Mouse (Mus musculus) gastrocnemius, postnatal 4 days (tissue): ENCODE data around the gene Klhdc1. TPM values are rescaled to one million over a fixed set of nuclear protein-coding genes. Genes with fewer than 3 reads are reported as not detected.

ENCODE experiments used
- DNase-seq, 2 experiments: peaks; one replicate each; pipeline ENCODE4 v3.0.0; 2021 to 2022; ENCODE audit warnings: low spot score in 2 of 2, mixed read lengths in 2 of 2
- long read RNA-seq, 2 experiments: library from polyadenylated mRNA; stranded (forward); transcript quantifications; one replicate each; pipeline ENCODE4 v2.0.0; 2021
- total RNA-seq, 2 experiments: library from RNA; stranded (reverse); gene quantifications; 2 replicates each; pipeline ENCODE4 v1.2.3; 2021

Klhdc1 gene
- 1 to 10 TPM; 7.1 to 8.7 TPM for total RNA-seq
- long read RNA-seq, experiment 1, partial matches to known transcripts: 0 of 12 reads
- long read RNA-seq, experiment 1, other reads (novel, unspliced or antisense): 8 of 12 reads
- long read RNA-seq, experiment 2, transcript Klhdc1-201 (13 exons, 2,620 nt): major isoform, 9 of 15 reads
- long read RNA-seq, experiment 2, partial matches to known transcripts: 4 of 15 reads
- long read RNA-seq, experiment 2, other reads (novel, unspliced or antisense): 2 of 15 reads

DNA sequence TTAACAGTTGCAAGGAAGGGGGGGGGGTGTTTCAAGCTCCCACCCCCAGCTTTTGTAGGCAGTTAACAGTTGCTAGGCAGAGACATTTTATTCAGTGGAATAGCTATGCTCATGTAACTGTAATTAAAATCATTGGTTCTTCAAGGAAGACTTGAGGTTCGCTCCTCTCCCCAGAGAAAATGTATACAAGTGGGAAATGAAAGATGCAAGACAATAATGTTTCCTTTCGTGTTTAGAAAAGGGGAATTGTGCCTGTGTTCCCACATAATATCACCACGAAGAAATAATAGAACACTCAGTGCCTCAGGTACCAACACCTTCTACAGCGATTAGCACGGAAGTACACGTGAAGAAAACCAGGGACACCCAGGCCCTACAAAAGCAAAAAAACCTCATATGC lies at the start of gene Klhdc1:
Klhdc1 (plus strand) TSS at position 301 of the 400 bp plus-strand sequence.
- no peak for DNase-seq

DNA sequence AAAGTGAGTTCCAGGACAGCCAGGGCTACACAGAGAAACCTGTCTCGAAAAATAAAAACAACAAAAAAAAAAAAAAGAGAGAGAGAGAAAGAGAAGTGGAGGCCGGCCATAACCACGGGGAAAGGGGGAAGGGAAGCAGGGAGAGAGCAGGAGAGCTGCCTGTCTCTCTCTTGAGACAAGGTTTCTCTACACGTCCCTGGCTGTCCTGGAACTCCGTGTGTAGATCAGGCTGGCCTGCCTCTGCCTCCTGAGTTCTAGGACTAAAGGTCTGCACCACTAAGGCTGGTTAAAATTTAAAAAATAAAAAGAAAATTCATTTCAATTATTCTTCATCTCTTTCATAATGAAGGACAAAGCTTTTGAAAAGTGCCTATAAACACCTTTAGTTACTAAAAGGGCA lies 49.6 kb upstream of the Klhdc1 start:
- DNase-seq: no peak

DNA sequence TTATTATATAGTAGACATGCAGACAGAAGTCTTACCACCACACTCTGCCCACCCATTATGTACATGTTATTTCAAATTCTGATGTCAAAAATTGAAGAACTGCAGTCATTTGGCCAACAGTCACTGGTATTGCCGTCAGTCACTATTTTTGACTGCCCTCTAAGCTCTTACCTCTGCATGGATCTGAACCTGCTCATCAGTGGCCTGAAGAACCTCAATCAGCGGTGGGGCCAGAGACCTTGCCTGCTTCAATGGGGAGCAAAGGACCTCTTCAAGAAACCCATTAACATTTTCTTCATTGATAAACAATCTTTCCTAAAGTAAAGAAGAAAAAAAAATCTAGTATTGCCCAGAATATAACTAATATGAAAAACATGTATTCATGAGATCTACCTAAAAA lies 48.3 kb upstream of the Klhdc1 start:
- DNase-seq: no peak

DNA sequence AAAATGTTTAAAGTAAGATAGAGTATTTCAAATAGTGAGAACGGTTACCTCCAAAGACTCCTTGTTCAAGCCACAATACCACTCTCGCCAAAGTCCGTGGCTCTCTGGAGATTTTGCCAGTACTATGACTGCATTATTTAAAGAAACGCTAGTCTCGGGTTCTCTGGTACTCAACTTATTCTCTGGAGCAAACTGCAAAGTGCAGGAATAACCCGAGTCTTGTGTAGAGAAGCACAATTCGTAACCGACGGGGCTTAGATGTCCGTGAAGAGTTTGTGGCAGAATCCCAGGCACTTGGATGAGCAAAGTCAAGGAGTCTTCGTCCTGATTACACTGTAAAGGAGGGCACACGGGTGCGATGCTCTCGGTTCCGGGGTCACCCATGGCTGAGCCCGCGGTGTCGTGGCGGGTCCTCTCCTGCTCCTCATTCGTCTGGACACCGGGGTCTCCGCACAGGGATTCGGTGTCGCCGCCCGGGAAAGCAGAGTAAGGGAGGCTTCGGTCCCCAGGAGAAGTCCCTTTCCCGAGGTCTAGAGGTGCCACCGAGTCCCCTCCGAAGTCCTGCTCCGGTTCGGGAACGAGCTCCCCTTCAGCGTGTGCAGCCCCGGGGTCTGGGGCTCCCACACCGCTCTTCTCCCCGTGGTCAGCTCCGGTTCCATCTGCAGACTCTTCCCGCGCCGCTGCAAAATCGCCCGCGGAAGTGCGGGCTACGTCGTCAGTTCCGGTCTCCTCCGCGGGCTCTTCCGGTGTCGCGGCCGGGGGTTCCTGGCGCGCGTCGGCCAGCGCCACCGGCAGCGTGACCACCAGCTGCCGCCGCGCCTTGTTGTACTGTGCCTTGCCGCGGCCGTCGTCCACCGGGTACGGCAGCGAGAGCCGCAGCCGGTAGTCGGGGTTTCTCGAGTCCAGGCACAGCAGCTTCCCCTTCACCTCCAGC lies 44.3 kb upstream of the Klhdc1 start, which contains the start of gene Gm49383:
Gm49383 (minus strand) TSS at position 661 of the 934 bp plus-strand sequence.
- DNase-seq: peak; percentile 43 to 72

- DNase-seq: peak; percentile 53 to 73
Measured at GRCm38 (mm10) chr12:69197378-69198163, 43.4 kb upstream of the Klhdc1 start.

GRCm38 (mm10) chr12:69198164-69198535 lies 42.8 kb upstream of the Klhdc1 start, which contains the start of gene Dnaaf2:
Dnaaf2 (minus strand) TSS chr12:69198429.
- peak; percentile 32 to 69 for DNase-seq

- no peak for DNase-seq
Measured at GRCm38 (mm10) chr12:69198985-69199384, 42.0 kb upstream of the Klhdc1 start.

DNA sequence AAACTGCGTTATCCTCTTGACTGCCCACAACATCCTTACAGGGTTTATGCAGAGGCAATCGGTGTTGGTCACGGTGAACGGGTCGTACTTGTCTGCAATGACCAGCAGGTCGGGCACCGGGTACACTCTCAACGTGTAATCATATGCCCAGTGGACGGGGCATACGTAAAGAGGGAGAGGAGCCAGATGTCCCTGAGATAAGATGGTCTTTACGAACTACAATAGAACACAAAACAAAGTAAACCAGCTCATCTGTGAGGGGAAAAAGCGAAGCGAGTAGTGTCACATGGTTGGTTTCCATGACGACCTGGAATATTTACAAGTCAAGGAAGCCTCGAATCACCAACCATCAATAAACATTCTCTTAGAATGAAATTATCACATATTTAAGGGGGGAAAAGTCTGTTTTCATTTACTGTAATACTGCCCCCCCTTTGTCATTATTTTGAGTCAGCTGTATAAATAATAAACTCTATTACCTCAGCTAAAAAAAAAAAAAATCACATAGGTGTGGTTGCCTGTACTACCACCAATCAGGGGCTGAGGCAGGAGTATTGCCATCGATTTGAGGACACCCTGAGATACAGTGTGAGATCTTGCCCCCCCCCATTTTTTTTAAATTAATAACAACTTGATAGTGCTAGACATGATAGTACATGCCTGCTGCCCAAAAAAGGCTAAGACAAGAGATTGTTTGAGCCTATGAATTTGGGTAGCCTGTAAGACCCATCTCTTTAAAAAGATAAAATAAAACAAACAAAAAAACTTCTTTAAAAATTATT lies 36.7 kb upstream of the Klhdc1 start, which contains the start of gene Gm49384:
Gm49384 (minus strand) TSS at position 216 of the 782 bp plus-strand sequence.
- no peak for DNase-seq

DNA sequence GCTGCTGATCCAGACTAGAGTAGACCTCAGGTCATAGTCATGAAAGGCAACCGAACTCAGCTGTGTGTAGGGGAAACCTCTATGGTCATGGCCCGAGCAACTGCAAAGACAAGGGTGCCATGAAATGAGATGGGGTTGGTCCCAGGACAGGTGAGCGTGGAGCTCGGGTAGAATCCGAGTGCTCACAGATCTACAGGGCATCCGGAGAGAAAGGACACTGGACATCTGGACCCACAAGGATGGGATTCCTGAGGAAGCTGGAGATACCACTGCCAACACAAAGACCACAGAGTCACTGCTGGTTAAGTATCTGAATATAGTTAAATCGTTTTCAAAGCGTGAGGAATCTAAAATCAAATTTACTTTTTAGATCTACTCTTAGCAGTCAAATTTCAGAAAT lies 33.6 kb upstream of the Klhdc1 start:
- no peak for DNase-seq

DNA sequence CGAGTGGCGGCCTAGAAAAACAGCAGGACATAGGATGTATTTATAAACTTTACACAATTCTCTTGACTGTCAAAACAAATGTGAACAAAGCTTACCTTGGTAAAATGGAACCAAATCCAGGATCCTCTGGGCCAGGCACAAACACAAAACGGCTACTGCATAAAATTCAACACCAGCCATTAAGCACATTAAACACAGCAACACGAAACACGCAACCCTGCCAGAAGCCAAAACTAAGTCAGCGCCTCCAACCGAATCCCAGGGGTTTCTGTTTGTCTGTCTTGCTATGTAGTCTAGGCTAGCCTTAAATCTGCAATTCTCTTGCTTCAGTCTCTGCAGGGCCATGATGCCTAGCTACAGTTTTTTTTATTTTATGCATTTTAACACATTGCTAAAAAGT lies 33.0 kb upstream of the Klhdc1 start:
- DNase-seq: no peak

DNA sequence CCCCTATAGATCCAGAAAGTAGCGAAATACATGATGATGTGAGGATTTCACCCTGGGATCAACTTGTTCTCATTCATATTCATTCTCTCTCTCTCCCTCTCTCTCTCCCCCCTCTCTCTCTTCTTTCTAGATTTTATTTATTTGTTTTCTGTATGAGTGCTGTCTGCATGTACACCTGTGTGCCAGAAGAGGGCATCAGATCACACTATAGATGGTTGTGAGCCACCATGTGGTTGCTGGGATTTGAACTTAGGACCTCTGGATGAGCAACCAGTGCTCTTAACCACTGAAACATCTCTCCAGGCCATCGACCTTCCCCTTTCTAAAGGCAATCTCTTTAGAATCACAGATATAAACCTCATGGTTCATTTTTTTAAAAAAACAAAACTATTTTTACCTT lies 32.5 kb upstream of the Klhdc1 start:
- no peak for DNase-seq

- DNase-seq: no peak
Measured at GRCm38 (mm10) chr12:69210056-69210979, 30.7 kb upstream of the Klhdc1 start.

DNA sequence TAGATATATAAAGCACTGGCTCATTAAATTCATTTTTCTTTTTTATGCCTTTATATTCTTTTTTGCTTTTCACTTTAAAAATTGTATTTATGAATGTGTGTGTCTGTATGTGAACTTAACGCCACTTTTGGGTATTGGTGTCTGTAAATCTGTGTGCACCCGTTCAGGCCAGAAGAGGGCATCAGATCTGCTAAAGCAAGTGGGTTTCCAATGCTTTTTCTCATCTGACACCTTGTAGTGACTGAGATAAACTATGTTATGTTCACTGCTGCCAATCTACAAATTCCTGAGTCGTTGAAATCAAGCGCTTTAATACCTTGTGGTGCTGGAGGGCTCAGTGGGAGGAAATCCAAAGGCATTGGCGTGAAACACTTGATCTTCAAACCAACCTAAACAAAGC lies 29.9 kb upstream of the Klhdc1 start:
- DNase-seq: no peak

DNA sequence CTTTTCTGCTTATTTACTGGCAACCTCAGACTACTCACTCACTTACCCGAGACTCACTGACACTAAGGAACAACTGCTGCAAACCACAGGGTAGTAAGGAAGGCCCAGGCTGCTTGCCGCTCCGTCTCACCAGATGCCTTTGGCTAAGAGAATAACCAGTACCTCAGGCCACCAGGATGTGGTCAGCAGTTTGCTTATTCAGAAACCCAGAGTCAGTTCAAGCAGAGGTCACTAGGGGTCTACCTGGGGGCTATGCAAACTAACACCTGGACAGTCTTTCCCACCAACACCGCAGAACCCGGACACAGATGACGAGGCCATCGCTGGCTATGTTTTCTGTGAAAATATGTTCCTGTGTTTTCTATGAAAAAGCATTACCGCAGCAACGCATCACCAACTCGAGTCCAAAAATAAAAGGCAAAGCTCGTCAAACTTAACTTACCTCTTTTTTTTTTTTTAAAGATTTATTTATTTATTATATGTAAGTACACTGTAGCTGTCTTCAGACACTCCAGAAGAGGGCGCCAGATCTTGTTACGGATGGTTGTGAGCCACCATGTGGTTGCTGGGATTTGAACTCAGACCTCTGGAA lies 27.7 kb upstream of the Klhdc1 start:
- DNase-seq: no peak

DNA sequence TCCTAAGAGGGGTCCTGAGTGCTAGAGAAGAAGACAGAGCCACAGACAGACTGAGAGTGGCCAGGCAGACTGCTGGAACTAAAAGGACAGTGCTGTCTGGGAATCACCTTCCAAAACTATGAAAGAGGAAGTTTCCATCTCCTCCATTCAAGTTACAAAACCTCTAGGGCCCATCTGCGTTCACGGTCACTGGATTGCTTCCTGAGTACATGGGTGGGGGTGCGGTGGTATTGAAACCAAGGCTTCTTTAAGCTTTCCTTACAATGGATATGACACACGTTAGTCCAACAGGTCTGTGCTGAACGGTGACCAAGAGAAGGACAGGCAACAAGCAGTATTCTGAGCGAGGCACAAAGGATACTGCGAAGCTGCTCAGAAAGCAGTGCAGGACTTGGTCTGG lies 26.6 kb upstream of the Klhdc1 start:
- no peak for DNase-seq

DNA sequence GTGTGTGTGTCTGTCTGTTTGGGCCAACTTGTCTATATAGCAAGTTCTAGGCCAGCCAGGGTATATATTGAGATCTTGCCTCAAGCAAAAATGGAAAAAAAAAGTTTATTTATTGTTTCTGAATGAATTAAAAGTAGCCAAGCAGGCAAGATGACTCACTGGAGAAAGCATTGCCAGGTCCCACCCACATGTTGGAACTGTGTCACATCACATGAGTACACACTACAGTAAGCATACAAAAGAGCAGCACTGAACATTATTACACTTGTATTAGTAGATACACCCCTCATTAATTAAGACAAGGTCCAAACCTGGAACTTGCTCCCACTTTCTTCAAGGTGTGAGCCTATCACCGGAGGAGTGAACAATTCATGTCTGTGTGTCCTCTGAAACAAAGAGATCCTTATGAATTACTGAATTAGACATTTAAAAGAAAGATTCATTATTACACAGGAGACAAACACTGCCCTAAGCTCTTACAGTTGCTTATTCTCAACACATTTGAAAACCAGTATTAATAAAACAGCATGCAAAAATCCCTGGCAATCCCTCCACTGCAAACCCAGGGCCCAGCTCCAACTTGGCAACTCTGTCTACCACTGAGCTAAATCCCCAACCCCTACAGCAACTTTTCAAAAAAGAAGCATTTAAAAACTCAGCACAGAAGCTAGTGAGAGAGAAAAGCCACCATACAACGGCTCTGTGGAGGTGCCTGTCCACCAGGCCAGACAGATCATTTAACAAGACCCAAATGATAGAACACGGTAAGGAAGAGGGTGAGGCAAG lies 25.8 kb upstream of the Klhdc1 start:
- peak in 1 of 2 experiments; percentile 37 for DNase-seq

DNA sequence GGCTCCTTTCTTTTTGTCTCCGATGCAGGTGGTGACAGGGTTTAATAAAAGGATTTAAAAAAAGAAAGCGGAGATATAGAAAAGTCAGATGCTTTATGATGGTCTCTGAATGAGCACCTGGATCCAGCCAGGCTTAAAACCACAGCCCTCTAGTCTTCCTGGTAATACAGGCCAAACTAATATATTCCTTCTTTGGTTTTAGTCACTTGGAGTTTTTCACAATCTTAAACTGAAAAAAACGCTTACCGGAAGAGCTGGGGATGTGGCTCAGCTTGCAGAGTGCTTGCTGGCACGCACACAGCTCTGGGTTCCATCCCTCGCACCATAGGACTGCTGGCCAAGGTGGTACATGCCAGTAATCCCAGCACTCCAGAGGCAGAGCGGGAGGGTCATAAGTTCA lies 24.4 kb upstream of the Klhdc1 start:
- DNase-seq: no peak

DNA sequence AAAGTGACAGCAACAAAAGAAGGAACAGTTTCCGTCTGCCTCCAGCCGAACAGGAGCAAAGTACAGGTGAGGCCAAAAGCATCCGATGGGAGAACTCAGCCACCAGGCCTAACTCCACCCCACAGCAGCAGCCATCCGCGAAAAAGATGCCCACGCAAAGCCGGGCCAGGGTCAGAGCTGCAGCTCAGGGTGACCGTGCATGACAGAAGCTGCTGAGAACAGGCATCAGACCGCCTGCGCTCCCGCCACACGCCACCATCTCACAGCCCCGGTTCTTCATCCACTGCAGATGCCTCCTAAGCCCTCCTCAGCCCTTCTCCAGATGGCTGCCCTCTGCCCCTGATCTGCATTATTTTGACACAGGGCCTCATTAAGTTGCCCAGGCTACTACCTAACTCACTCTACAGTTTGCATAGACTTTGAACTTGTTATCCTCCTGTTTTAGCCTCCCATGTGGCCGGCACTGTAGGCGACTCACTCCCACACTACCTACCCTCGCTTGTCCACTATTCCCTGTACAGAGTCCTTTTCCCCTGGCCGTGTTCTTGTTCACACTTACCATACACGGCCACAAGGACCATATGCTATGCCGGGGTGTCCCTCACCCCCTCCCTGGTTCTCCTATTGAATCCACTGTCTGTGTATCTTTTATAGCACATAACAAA lies 20.2 kb upstream of the Klhdc1 start:
- DNase-seq: no peak
